Mouse (Mus musculus) embryonic facial prominence, embryonic 10.5 days (tissue): ENCODE results near the gene Dnajc30. TPM values are rescaled to one million over a fixed set of nuclear protein-coding genes. Genes with fewer than 3 reads are reported as not detected.

Experiments
- polyA plus RNA-seq: library from polyadenylated mRNA; unstranded; fragments of >200 nt; fragmentation: Nextera tagmentation; extraction: Ambion mirVana; gene quantifications from 2 replicates; pipeline ENCODE4 v1.2.1, GENCODE M21; 2016

Gene Dnajc30
- polyA plus RNA-seq, 1 experiment from 2014 or later: 27.4 TPM

Other genes starting within 250 kb of the Dnajc30 start
- not detected in 2 replicates for gene Tmem270, start 157.5 kb upstream of the Dnajc30 start, polyA plus RNA-seq
- 2.1 and 2.8 TPM in 2 replicates for gene Cldn13, start 148.7 kb upstream of the Dnajc30 start, polyA plus RNA-seq
- 14.8 and 17.0 TPM in 2 replicates for gene Mettl27, start 131.8 kb upstream of the Dnajc30 start, polyA plus RNA-seq
- gene Cldn4, start 117.3 kb upstream of the Dnajc30 start, polyA plus RNA-seq: 16.7 and 17.5 TPM in 2 replicates
- gene Cldn3, start 78.0 kb upstream of the Dnajc30 start, polyA plus RNA-seq: 18.2 and 18.8 TPM in 2 replicates
- 39.6 and 41.7 TPM in 2 replicates for gene Abhd11, start 55.0 kb upstream of the Dnajc30 start, polyA plus RNA-seq
- 13.5 and 13.8 TPM in 2 replicates for gene Stx1a, start 40.7 kb upstream of the Dnajc30 start, polyA plus RNA-seq
- gene Bud23, start 757 bp downstream of the Dnajc30 start, polyA plus RNA-seq: 190 and 194 TPM in 2 replicates
- gene Vps37d, start 14.1 kb downstream of the Dnajc30 start, polyA plus RNA-seq: 9.2 and 9.5 TPM in 2 replicates
- 3.5 and 3.8 TPM in 2 replicates for gene Mlxipl, start 25.7 kb downstream of the Dnajc30 start, polyA plus RNA-seq
- 21.3 and 22.2 TPM in 2 replicates for gene Tbl2, start 85.5 kb downstream of the Dnajc30 start, polyA plus RNA-seq
- 44.6 and 48.5 TPM in 2 replicates for gene Bcl7b, start 104.1 kb downstream of the Dnajc30 start, polyA plus RNA-seq
- gene Baz1b, start 123.1 kb downstream of the Dnajc30 start, polyA plus RNA-seq: 60.1 and 61.5 TPM in 2 replicates
- 3.3 and 5.1 TPM in 2 replicates for gene Fzd9, start 187.0 kb downstream of the Dnajc30 start, polyA plus RNA-seq